Mouse (Mus musculus) CH12.LX (cell line): ENCODE results near the gene Rmi2.

Experiments
- CHD2 ChIP-seq: IDR thresholded peaks from 2 replicates; pipeline ENCODE4 v1.6.1; 2011; ENCODE audit warnings: low read length, improper control_type of control experiment
- CTCF ChIP-seq, 2 experiments: IDR thresholded peaks in 1 of 2; conservative IDR thresholded peaks in 1 of 2; 2 replicates each; pipeline ENCODE4 v1.5.1; 2011 to 2012; ENCODE audit warnings: low read depth in 2 of 2, low read length in 2 of 2, improper control_type of control experiment in 1 of 2, inconsistent platforms in 1 of 2, mild to moderate bottlenecking in 1 of 2, moderate library complexity in 1 of 2
- ETS1 ChIP-seq: conservative IDR thresholded peaks from 2 replicates; pipeline ENCODE4 v1.6.1; 2012; ENCODE audit warnings: low read depth, mild to moderate bottlenecking, inconsistent platforms, low read length, improper control_type of control experiment, moderate library complexity
- HCFC1 ChIP-seq: IDR thresholded peaks from 2 replicates; pipeline ENCODE4 v1.6.1; 2012; ENCODE audit warnings: low read depth, mild to moderate bottlenecking, inconsistent platforms, low read length, improper control_type of control experiment
- KAT2A ChIP-seq: IDR thresholded peaks from 2 replicates; pipeline ENCODE4 v1.6.1; 2012; ENCODE audit warnings: low read length, improper control_type of control experiment, inconsistent platforms; ENCODE audit not compliant: insufficient replicate concordance
- MAX ChIP-seq: IDR thresholded peaks from 2 replicates; pipeline ENCODE4 v1.6.1; 2011; ENCODE audit warnings: low read length, improper control_type of control experiment
- MEF2A ChIP-seq: IDR thresholded peaks from 2 replicates; pipeline ENCODE4 v1.6.1; 2014; ENCODE audit warnings: low read depth, mild to moderate bottlenecking, inconsistent platforms, low read length, improper control_type of control experiment, borderline replicate concordance
- POLR2A ChIP-seq: IDR thresholded peaks from 2 replicates; pipeline ENCODE4 v1.6.1; 2011; ENCODE audit warnings: low read depth, mild to moderate bottlenecking, improper control_type of control experiment, low read length
- RAD21 ChIP-seq: IDR thresholded peaks from 2 replicates; pipeline ENCODE4 v1.6.1; 2011; ENCODE audit warnings: low read depth, mild to moderate bottlenecking, low read length, improper control_type of control experiment, moderate library complexity
- USF1 ChIP-seq: IDR thresholded peaks from 2 replicates; pipeline ENCODE4 v1.6.1; 2014; ENCODE audit warnings: low read depth, mild to moderate bottlenecking, inconsistent platforms, low read length, improper control_type of control experiment
- ZNF384 ChIP-seq: IDR thresholded peaks from 2 replicates; pipeline ENCODE4 v1.6.1; 2012; ENCODE audit warnings: low read depth, low read length, improper control_type of control experiment, inconsistent platforms

GRCm38 (mm10) chr16:10828461-10828805 is 6.4 kb upstream of the Rmi2 start:
- TF ChIP-seq RAD21 (no peak), CHD2 (no peak), MEF2A (no peak), USF1 (no peak), CTCF (conservative IDR thresholded peaks at IDR 0.05 in 1 of 2, IDR thresholded peaks at IDR 0.05 in 1 of 2; ENCODE audit: low read depth in 2 of 2, low read length in 2 of 2) (no peak), ZNF384 (no peak), ETS1 (no peak), HCFC1 (no peak), KAT2A (no peak), MAX (no peak), POLR2A (no peak)
